Mouse (Mus musculus): ENCODE measurements around the gene Commd6. TPM values are rescaled to one million over a fixed set of nuclear protein-coding genes. Genes with fewer than 3 reads are reported as not detected.
A peak's percentile ranks its signal among the peaks of the same experiment; 100 is the strongest.

Commd6 gene
- polyA plus RNA-seq, 1 experiment from 2014 or later: 119 TPM

DNA sequence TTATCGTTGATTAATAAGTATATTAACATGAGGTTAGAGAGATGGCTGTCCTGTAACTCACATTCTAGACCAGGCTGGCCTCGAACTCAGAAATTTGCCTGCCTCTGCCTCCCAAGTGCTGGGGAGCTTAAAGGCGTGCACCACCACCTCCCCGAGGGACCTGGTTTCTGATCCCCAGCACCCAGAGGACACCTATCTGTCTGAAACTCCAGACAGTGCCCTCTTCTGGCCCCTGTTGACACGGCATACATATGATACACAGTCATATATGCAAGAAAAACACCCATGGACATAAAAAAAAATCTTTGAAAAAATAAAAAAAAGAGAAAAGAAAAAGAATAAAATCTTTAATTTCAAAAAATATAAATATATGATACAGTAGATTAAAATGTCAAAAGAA, 22.8 kb downstream of the Commd6 start:
- DNase-seq (ENCODE audit: low spot score) (no peak), ATAC-seq (ENCODE audit: low FRiP score) (no peak)
- WGBS: 89% methylated on average over 5 of the region's 5 CpGs
- Histone ChIP-seq H3K9ac (ENCODE audit: low read depth, low read length) (no peak overlapping the region), H3K9me3 (ENCODE audit: control insufficient read depth, low read length) (no peaks in the 10 kb centered on the region), H3K4me2 (replicated peaks; ENCODE audit: low read depth, low read length) (no peak overlapping the region), H3K27ac (ENCODE audit: low read depth, low read length) (no peak overlapping the region), H3K4me1 (replicated peaks; ENCODE audit: control insufficient read depth, insufficient read depth, low read length) (no peaks in the 10 kb centered on the region), H3K27me3 (ENCODE audit: control insufficient read depth, insufficient read depth, low read length) (no peaks in the 10 kb centered on the region), H3K4me3 (ENCODE audit: low read depth, low read length) (no peak overlapping the region), H3K36me3 (ENCODE audit: control insufficient read depth, insufficient read depth, low read length) (no peaks in the 10 kb centered on the region)

DNA sequence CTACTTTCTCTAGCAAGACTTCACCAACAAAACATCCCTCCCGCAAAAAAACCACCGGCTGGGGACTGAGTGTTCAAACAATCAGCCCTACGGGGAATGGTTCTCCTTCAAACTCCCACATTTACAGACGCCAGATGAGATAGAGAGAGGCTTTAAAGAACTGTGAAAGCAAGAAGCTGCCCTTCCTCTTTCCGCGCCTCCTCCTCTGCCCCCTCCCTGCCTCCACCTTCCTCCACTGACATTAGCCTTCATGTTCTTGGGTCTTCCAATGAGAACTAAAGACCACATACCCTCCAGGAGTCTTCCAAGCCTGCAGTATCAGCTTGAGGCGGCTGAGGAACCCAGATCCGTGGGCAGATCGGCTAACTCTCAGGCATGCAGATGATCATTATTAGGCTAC, 24.3 kb downstream of the Commd6 start:
- ATAC-seq (ENCODE audit: low FRiP score): no peak
- Histone ChIP-seq H3K9me3 (ENCODE audit: control insufficient read depth, low read length) (no peaks in the 10 kb centered on the region), H3K9ac (ENCODE audit: low read depth, low read length) (no peak overlapping the region), H3K27ac (ENCODE audit: low read depth, low read length) (no peak overlapping the region), H3K4me1 (replicated peaks; ENCODE audit: control insufficient read depth, insufficient read depth, low read length) (no peaks in the 10 kb centered on the region), H3K27me3 (ENCODE audit: control insufficient read depth, insufficient read depth, low read length) (no peaks in the 10 kb centered on the region), H3K4me3 (ENCODE audit: low read depth, low read length) (no peak overlapping the region), H3K36me3 (ENCODE audit: control insufficient read depth, insufficient read depth, low read length) (no peaks in the 10 kb centered on the region), H3K4me2 (replicated peaks; ENCODE audit: low read depth, low read length) (no peak overlapping the region)
- DNase-seq (ENCODE audit: low spot score): no peak
- 79% methylated on average over 9 of the region's 9 CpGs for WGBS

DNA sequence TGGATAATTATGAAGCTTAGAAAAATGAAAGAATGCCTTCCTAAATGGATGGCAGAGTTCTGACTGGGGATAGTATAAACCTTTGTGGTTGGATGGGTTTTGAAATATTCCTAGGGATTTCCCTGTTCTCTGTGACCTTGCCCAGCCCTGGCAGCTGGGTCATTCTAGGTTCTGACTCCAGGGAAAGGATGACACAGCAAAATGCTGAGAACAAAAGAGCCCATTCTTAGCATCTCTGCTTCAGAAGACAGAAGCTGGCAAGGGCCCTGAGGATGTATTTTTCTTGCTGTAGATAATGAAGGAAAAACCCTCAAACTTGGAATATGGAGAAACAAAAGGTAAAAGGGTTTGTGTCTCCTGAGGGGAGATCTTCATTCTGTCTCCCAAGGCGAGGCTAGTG, 27.3 kb downstream of the Commd6 start:
- Histone ChIP-seq H3K27ac (ENCODE audit: low read depth, low read length) (no peak overlapping the region), H3K4me3 (ENCODE audit: low read depth, low read length) (no peak overlapping the region), H3K4me1 (replicated peaks; ENCODE audit: control insufficient read depth, insufficient read depth, low read length) (no peaks in the 10 kb centered on the region), H3K9ac (ENCODE audit: low read depth, low read length) (no peak overlapping the region), H3K36me3 (ENCODE audit: control insufficient read depth, insufficient read depth, low read length) (no peaks in the 10 kb centered on the region), H3K4me2 (replicated peaks; ENCODE audit: low read depth, low read length) (no peak overlapping the region), H3K9me3 (ENCODE audit: control insufficient read depth, low read length) (no peaks in the 10 kb centered on the region), H3K27me3 (ENCODE audit: control insufficient read depth, insufficient read depth, low read length) (no peaks in the 10 kb centered on the region)
- ATAC-seq (ENCODE audit: low FRiP score) (no peak), DNase-seq (ENCODE audit: low spot score) (no peak)
- 50% methylated on average over 1 of the region's 1 CpGs for WGBS

DNA sequence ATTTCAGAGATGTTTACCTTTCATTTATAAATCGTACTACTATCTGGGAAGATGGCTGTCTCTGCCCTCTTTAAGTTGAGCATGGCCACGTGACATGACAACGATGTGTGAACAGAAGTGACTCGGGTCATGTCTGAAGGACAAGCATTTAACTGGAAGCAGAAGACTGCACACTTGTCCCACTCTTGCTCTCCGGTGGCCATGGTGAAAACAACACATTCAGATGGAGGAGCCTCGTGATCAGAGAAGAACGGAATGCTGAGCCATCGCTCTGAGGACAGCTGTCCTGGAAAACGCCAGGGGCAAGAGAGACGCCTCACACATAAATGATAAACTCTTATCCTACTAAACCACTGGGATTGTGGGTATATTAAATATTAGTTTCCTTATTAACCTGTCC, 29.8 kb downstream of the Commd6 start:
- H3K27ac ChIP-seq (ENCODE audit: low read depth, low read length): no peak overlapping the region
- H3K9me3 ChIP-seq (ENCODE audit: control insufficient read depth, low read length): no peaks in the 10 kb centered on the region
- no peaks in the 10 kb centered on the region for H3K27me3 ChIP-seq (ENCODE audit: control insufficient read depth, insufficient read depth, low read length)
- no peaks in the 10 kb centered on the region for H3K4me1 ChIP-seq (replicated peaks; ENCODE audit: control insufficient read depth, insufficient read depth, low read length)
- no peaks in the 10 kb centered on the region for H3K36me3 ChIP-seq (ENCODE audit: control insufficient read depth, insufficient read depth, low read length)
- DNase-seq (ENCODE audit: low spot score): no peak
- ATAC-seq (ENCODE audit: low FRiP score): no peak
- no peak overlapping the region for H3K4me3 ChIP-seq (ENCODE audit: low read depth, low read length)
- WGBS: 80% methylated on average over 10 of the region's 10 CpGs
- no peak overlapping the region for H3K9ac ChIP-seq (ENCODE audit: low read depth, low read length)
- no peak overlapping the region for H3K4me2 ChIP-seq (replicated peaks; ENCODE audit: low read depth, low read length)

- DNase-seq (ENCODE audit: low spot score) (peak; percentile 81), ATAC-seq (ENCODE audit: low FRiP score) (peak; percentile 86)
- Histone ChIP-seq H3K36me3 (ENCODE audit: control insufficient read depth, insufficient read depth, low read length) (no peaks in the 10 kb centered on the region), H3K4me3 (ENCODE audit: low read depth, low read length) (peak within 1 kb of the TSS; percentile 73), H3K9me3 (ENCODE audit: control insufficient read depth, low read length) (no peaks in the 10 kb centered on the region), H3K4me2 (replicated peaks; ENCODE audit: low read depth, low read length) (peak within 1 kb of the TSS; percentile 90), H3K27me3 (ENCODE audit: control insufficient read depth, insufficient read depth, low read length) (no peaks in the 10 kb centered on the region), H3K27ac (ENCODE audit: low read depth, low read length) (0 out of 2 replicates have a peak within 1 kb of the TSS, but pooled peaks have one; percentile 20), H3K9ac (ENCODE audit: low read depth, low read length) (peak within 1 kb of the TSS; percentile 67), H3K4me1 (replicated peaks; ENCODE audit: control insufficient read depth, insufficient read depth, low read length) (no peaks in the 10 kb centered on the region)
- under 1% methylated on average over 61 of the region's 62 CpGs for WGBS
These were observed 31.7 kb downstream of the Commd6 start, which contains the start of gene Tbc1d4 for GRCm38 (mm10) chr14:101608519-101609368. Tbc1d4 (minus strand) TSS chr14:101609191.

DNA sequence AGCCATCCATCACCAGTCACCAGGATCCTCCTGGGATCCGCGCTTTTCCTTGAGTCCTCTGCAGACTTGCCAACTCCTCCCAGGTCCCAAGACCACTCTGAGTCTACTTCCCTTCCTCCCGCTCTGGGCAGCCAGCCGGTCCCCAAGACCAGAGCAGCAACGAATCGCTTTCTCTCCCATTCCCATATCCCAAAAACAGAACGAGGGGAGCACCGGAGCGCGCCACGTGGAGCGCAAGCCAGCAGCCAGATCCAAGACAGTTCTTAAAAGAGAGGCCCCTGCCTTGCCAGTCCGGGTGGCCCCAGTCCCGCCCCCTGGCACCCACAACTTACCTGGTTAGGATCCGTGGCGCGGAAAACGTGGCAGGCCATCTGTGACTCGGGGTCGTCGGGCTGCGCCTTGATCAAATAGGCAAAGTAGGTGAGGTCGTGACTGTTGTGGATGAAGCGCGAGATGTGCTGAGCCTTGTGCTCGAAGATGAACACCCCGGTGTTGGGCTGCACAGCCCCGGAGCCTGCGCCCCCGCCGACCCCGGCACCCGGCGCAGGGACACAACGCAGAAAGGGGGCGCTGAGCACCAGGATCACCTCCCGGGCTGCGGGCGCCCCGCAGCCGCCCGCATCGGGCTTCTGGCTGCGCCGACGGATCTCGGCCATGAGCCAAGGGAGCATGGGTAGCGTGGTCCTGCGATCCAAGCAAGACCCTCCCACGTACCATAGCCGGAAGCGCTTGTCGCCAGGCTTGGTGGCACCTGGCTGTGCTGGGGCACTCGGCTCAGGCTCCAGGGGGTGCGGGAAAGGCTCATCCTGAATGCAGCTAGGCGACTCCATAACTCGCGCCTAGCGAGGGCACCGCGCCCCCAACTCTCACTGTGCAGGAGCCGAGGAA, 32.6 kb downstream of the Commd6 start:
- H3K36me3 ChIP-seq (ENCODE audit: control insufficient read depth, insufficient read depth, low read length): no peaks in the 10 kb centered on the region
- no peak overlapping the region for H3K27ac ChIP-seq (ENCODE audit: low read depth, low read length)
- peak overlapping the region; percentile 90 for H3K4me2 ChIP-seq (replicated peaks; ENCODE audit: low read depth, low read length)
- no peaks in the 10 kb centered on the region for H3K27me3 ChIP-seq (ENCODE audit: control insufficient read depth, insufficient read depth, low read length)
- WGBS: under 1% methylated on average over 58 of the region's 62 CpGs
- peak overlapping the region; percentile 67 for H3K9ac ChIP-seq (ENCODE audit: low read depth, low read length)
- peak; percentile 67 for DNase-seq (ENCODE audit: low spot score)
- no peaks in the 10 kb centered on the region for H3K4me1 ChIP-seq (replicated peaks; ENCODE audit: control insufficient read depth, insufficient read depth, low read length)
- H3K9me3 ChIP-seq (ENCODE audit: control insufficient read depth, low read length): no peaks in the 10 kb centered on the region
- peak overlapping the region; percentile 73 for H3K4me3 ChIP-seq (ENCODE audit: low read depth, low read length)
- peak; percentile 69 for ATAC-seq (ENCODE audit: low FRiP score)

DNA sequence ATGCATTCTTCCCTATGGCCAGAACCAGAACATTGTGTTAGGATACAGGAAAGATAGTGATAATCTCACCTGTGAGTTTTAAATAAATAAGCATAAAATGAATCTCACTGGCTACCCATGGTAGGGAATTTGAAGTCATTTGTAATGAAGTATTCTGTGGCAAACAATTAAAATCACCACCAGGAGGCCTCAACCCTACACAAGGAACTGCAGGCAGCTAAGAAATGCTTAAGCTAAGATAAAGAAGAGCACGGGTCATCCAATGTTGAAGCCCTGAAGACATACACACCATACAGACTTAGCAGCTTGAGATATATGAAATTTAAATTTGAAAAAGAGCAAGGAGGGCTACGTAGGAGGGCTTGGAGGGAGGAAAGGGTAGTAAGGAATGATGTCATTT, 34.6 kb downstream of the Commd6 start:
- DNase-seq (ENCODE audit: low spot score) (no peak), ATAC-seq (ENCODE audit: low FRiP score) (no peak)
- Histone ChIP-seq H3K36me3 (ENCODE audit: control insufficient read depth, insufficient read depth, low read length) (no peaks in the 10 kb centered on the region), H3K4me2 (replicated peaks; ENCODE audit: low read depth, low read length) (no peak overlapping the region), H3K4me3 (ENCODE audit: low read depth, low read length) (no peak overlapping the region), H3K4me1 (replicated peaks; ENCODE audit: control insufficient read depth, insufficient read depth, low read length) (no peaks in the 10 kb centered on the region), H3K27ac (ENCODE audit: low read depth, low read length) (no peak overlapping the region), H3K9me3 (ENCODE audit: control insufficient read depth, low read length) (no peaks in the 10 kb centered on the region), H3K9ac (ENCODE audit: low read depth, low read length) (no peak overlapping the region), H3K27me3 (ENCODE audit: control insufficient read depth, insufficient read depth, low read length) (no peaks in the 10 kb centered on the region)
- 61% methylated on average over 2 of the region's 2 CpGs for WGBS

- H3K9ac ChIP-seq (ENCODE audit: low read depth, low read length): no peak overlapping the region
- H3K27me3 ChIP-seq (ENCODE audit: control insufficient read depth, insufficient read depth, low read length): no peaks in the 10 kb centered on the region
- H3K9me3 ChIP-seq (ENCODE audit: control insufficient read depth, low read length): no peaks in the 10 kb centered on the region
- ATAC-seq (ENCODE audit: low FRiP score) (no peak), DNase-seq (ENCODE audit: low spot score) (peak; percentile 11)
- no peaks in the 10 kb centered on the region for H3K4me1 ChIP-seq (replicated peaks; ENCODE audit: control insufficient read depth, insufficient read depth, low read length)
- H3K4me3 ChIP-seq (ENCODE audit: low read depth, low read length): no peak overlapping the region
- H3K27ac ChIP-seq (ENCODE audit: low read depth, low read length): no peak overlapping the region
- no peaks in the 10 kb centered on the region for H3K36me3 ChIP-seq (ENCODE audit: control insufficient read depth, insufficient read depth, low read length)
- H3K4me2 ChIP-seq (replicated peaks; ENCODE audit: low read depth, low read length): no peak overlapping the region
- 64% methylated on average over 3 of the region's 3 CpGs for WGBS
These were observed 37.6 kb downstream of the Commd6 start for GRCm38 (mm10) chr14:101602851-101603250.

All from hindbrain, embryonic 11.5 days (tissue).